Mouse (Mus musculus) kidney, embryonic 15.5 days (tissue): Measurements from ENCODE around the gene Gm21974. TPM values are rescaled to one million over a fixed set of nuclear protein-coding genes. Genes with fewer than 3 reads are reported as not detected.

Experiments used
- ATAC-seq: fragments of 200-750 bp; cut with Nextera tagmentation; replicated peaks from 2 replicates; pipeline ENCODE4 v1.8.0; 2017; ENCODE audit warnings: moderate TSS enrichment; ENCODE audit not compliant: low FRiP score
- H3K27ac ChIP-seq: fragments of 300-500 bp; sonication (generic); 2 replicates; pipeline ENCODE4 v1.5.1; 2015; ENCODE audit warnings: mild to moderate bottlenecking, inconsistent platforms
- H3K27me3 ChIP-seq: fragments of 300-500 bp; sonication (generic); 2 replicates; pipeline ENCODE4 v1.6.1; 2015; ENCODE audit warnings: inconsistent platforms
- H3K36me3 ChIP-seq: fragments of 300-500 bp; sonication (generic); 2 replicates; pipeline ENCODE4 v1.6.1; 2015; ENCODE audit warnings: inconsistent platforms
- H3K4me1 ChIP-seq: fragments of 300-500 bp; sonication (generic); 2 replicates; pipeline ENCODE4 v1.6.1; 2015; ENCODE audit warnings: inconsistent platforms
- H3K4me2 ChIP-seq: fragments of 300-500 bp; sonication (generic); 2 replicates; pipeline ENCODE4 v1.6.1; 2015; ENCODE audit warnings: moderate library complexity, mild to moderate bottlenecking, inconsistent platforms
- H3K4me3 ChIP-seq: fragments of 300-500 bp; sonication (generic); replicated peaks from 2 replicates; pipeline ENCODE4 v1.5.1; 2015; ENCODE audit warnings: mild to moderate bottlenecking, inconsistent platforms
- H3K9ac ChIP-seq: fragments of 300-500 bp; sonication (generic); 2 replicates; pipeline ENCODE4 v1.6.1; 2015; ENCODE audit warnings: mild to moderate bottlenecking, inconsistent platforms
- H3K9me3 ChIP-seq: fragments of 300-500 bp; sonication (generic); replicated peaks from 2 replicates; pipeline ENCODE4 v1.6.1; 2016; ENCODE audit warnings: inconsistent platforms
- WGBS: fragments of 180-500 bp; shearing (Covaris S2); methylation state at CpG from one replicate; pipeline ENCODE4 v1.1.7; 2015; ENCODE audit warnings: mixed read lengths; 5-methylcytosine and 5-hydroxymethylcytosine counted together
- polyA plus RNA-seq: library from polyadenylated mRNA; unstranded; fragments of >200 nt; fragmentation: Nextera tagmentation; extraction: Ambion mirVana; gene quantifications from 2 replicates; pipeline ENCODE4 v1.2.1, GENCODE M21; 2015

The Gm21974 gene
- polyA plus RNA-seq, 1 experiment from 2014 or later = not detected

DNA sequence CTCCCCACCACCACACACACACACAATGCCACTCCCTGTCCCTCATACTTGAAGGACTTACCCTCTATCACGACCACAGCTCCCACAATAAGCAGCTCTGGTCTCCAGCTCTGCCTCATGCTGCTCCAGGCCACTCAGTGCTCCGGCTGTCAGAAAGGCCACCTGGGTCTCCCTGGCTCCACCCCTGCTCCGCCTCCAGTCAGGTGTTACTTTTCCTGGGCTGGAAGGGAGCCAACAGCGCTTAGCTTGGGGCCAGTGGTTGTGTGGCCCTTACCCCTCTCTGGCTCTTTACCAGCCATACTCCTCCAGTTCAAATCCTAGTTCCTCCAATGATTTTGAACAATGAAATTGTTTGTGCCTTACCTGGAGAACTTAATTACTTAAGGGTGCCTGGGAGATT lies 4.5 kb downstream of the Gm21974 start, which contains the start of gene Prss53:
Prss53 (minus strand) TSS at position 173 of the 400 bp plus-strand sequence.
- H3K36me3 ChIP-seq = peaks cover 61% of the 10 kb centered on the region
- ATAC-seq = no peak
- no peak within 1 kb of the TSS for H3K4me2 ChIP-seq
- 32% methylated on average over 4 of the region's 4 CpGs for WGBS
- no peak within 1 kb of the TSS for H3K4me3 ChIP-seq
- no peak within 1 kb of the TSS for H3K27ac ChIP-seq
- no peaks in the 10 kb centered on the region for H3K9me3 ChIP-seq
- H3K4me1 ChIP-seq = peaks cover 10% of the 10 kb centered on the region
- no peaks in the 10 kb centered on the region for H3K27me3 ChIP-seq
- H3K9ac ChIP-seq = 0 out of 2 replicates have a peak within 1 kb of the TSS, but pooled peaks have one; percentile 29

DNA sequence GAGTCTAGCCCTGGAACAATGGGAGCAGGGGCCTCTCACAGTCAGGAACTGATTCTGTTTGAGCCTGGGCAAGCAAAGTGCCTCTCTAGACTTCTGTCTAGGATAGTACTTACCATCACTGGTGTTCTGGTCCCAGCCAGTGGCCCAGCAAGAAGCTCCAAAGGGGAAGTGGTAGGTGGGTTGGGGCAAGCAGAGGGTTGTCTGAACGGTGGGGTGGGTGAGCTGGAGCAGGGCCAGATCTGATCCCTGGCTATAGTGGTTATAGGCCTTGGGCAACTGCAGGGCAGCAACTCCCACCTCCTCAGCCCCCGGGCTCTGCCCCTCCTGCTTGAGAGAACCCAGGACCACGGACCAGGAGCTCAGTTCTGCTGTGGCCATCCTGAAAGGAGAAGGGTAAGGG lies 6.4 kb downstream of the Gm21974 start:
- Histone ChIP-seq H3K9ac (no peak overlapping the region), H3K4me1 (peaks cover 10% of the 10 kb centered on the region), H3K27ac (no peak overlapping the region), H3K4me3 (no peak overlapping the region), H3K27me3 (no peaks in the 10 kb centered on the region), H3K4me2 (no peak overlapping the region), H3K36me3 (peaks cover 81% of the 10 kb centered on the region), H3K9me3 (no peaks in the 10 kb centered on the region)
- ATAC-seq = no peak
- 54% methylated on average over 3 of the region's 3 CpGs for WGBS

DNA sequence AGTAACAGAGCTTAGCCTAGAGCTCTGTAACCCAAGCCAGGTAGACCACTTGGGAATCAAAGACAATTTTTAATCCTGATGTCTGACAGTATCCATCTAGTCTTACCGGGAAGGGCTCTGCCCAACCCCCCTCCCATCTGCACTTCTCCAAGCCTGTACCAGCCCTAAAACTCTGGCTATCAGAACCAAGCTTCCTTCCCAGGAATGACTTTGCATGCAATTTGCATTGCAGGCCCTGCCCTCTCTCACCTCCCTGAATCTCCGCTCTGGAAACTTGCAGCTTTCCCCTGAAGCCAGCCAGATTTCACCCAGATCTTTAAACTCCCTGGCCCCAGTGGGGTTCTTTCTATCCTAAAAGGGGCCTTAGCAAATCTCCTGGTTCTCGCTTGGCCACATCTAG lies 7.5 kb downstream of the Gm21974 start:
- Histone ChIP-seq H3K4me3 (no peak overlapping the region), H3K4me2 (no peak overlapping the region), H3K27me3 (no peaks in the 10 kb centered on the region), H3K9me3 (no peaks in the 10 kb centered on the region), H3K27ac (no peak overlapping the region), H3K4me1 (peaks cover 18% of the 10 kb centered on the region), H3K9ac (no peak overlapping the region), H3K36me3 (peaks cover 82% of the 10 kb centered on the region)
- no peak for ATAC-seq
- 80% methylated on average over 3 of the region's 3 CpGs for WGBS

DNA sequence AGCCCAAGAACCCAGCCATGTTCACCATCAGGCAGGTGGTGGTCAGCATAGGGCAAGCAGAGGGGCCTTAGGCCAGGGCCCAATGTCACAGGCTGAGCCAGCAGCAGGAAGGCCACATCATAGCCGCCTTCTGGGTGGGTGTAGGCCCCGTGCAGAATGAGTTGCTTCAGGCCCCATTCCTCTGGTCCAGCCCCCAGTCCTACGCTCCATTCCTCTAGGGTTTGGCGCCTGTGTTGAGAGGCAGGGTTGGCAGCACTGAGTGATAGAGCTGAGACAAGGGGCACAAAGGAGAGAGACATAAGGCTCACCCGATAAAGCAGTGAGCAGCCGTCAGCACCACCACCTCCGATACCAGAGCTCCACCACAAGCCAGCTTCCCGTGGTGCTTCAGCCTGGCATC lies 8.1 kb downstream of the Gm21974 start:
- Histone ChIP-seq H3K9me3 (no peaks in the 10 kb centered on the region), H3K4me2 (no peak overlapping the region), H3K9ac (no peak overlapping the region), H3K4me1 (peaks cover 20% of the 10 kb centered on the region), H3K27ac (no peak overlapping the region), H3K27me3 (no peaks in the 10 kb centered on the region), H3K4me3 (no peak overlapping the region), H3K36me3 (peaks cover 82% of the 10 kb centered on the region)
- 86% methylated on average over 8 of the region's 8 CpGs for WGBS
- no peak for ATAC-seq

DNA sequence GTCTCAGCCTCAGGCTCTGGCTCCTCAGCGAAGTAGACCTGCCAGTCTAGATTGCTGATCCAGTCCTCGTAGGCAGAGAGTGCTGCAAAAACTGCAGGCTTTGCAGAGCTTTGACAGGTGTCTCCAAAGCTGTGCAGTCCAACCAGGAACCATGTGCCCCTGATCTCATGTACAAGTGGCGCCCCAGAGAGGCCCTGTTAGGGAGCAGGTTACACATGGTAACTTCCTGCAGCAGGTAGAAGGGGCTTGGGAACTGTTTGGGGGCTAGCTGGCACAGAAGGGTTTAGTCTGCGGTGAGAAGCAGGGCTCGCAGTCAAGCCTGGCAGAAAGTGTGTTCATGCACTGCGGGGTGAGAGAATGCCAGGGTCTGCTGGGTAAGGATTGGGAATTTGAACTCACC lies 8.7 kb downstream of the Gm21974 start:
- H3K36me3 ChIP-seq = peaks cover 82% of the 10 kb centered on the region
- H3K4me3 ChIP-seq = no peak overlapping the region
- ATAC-seq = no peak
- no peaks in the 10 kb centered on the region for H3K9me3 ChIP-seq
- WGBS = 84% methylated on average over 6 of the region's 6 CpGs
- peaks cover 20% of the 10 kb centered on the region for H3K4me1 ChIP-seq
- no peak overlapping the region for H3K4me2 ChIP-seq
- no peak overlapping the region for H3K9ac ChIP-seq
- no peak overlapping the region for H3K27ac ChIP-seq
- no peaks in the 10 kb centered on the region for H3K27me3 ChIP-seq

DNA sequence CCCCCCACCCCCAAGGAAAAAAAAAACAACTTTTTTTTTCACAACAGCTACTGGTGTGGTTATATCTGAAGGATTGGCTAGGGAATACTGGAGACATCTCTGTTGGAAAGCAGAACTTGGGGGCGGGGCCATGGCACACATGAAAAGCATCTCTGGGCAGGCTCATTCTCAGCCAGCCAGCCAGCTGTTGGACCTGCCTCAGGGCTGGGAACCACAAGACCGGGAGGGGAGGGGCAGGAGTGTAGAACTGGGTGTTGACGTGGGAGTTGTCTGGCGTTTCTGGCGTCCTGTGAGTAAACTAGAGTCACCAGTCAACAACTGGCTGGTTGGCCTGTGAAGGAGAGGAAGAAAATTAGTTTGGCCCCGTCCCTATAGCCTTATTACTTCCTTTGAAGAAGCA lies 9.3 kb downstream of the Gm21974 start:
- Histone ChIP-seq H3K27me3 (no peaks in the 10 kb centered on the region), H3K27ac (no peak overlapping the region), H3K9ac (no peak overlapping the region), H3K4me1 (peaks cover 20% of the 10 kb centered on the region), H3K4me3 (no peak overlapping the region), H3K4me2 (no peak overlapping the region), H3K9me3 (no peaks in the 10 kb centered on the region), H3K36me3 (peaks cover 87% of the 10 kb centered on the region)
- 56% methylated on average over 6 of the region's 6 CpGs for WGBS
- ATAC-seq = no peak

DNA sequence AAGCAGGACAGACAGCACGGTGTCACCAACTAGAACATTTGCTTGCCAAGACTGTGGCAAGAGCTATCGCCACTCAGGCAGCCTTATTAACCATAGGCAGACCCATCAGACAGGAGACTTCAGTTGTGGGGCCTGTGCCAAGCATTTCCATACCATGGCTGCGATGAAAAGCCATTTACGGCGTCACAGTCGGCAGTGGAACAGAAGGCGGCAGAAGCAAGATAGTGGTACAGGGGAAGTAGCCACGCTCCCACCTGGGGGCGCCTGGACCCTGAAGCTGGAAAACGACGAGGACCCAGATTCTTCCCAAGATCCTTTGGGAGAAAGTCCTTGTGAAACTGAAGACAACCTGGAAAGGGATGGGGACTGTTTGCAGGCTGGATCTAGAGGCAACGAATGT lies 14.8 kb downstream of the Gm21974 start:
- peaks cover 78% of the 10 kb centered on the region for H3K36me3 ChIP-seq
- H3K27me3 ChIP-seq = no peaks in the 10 kb centered on the region
- H3K9ac ChIP-seq = no peak overlapping the region
- no peak for ATAC-seq
- no peak overlapping the region for H3K4me2 ChIP-seq
- H3K4me1 ChIP-seq = peaks cover 30% of the 10 kb centered on the region
- H3K4me3 ChIP-seq = no peak overlapping the region
- H3K27ac ChIP-seq = no peak overlapping the region
- H3K9me3 ChIP-seq = no peaks in the 10 kb centered on the region
- WGBS = 85% methylated on average over 12 of the region's 12 CpGs

DNA sequence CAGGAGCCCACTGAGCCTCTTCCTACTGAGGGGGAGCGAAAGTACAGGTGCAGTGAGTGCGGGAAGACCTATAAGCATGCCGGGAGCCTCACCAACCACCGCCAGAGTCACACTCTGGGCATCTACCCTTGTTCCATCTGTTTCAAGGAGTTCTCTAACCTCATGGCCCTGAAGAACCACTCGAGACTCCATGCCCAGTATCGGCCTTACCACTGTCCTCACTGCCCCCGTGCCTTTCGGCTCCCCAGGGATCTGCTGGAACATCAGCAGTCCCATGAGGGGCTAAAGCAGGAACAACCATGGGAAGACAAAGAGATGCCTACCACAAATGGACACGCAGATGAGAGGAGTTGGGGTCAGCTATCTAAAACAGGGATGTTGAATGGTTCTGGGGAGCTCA lies 16.0 kb downstream of the Gm21974 start:
- no peaks in the 10 kb centered on the region for H3K9me3 ChIP-seq
- no peak overlapping the region for H3K9ac ChIP-seq
- no peaks in the 10 kb centered on the region for H3K27me3 ChIP-seq
- H3K36me3 ChIP-seq = peaks cover 67% of the 10 kb centered on the region
- no peak overlapping the region for H3K4me2 ChIP-seq
- ATAC-seq = no peak
- H3K27ac ChIP-seq = no peak overlapping the region
- no peak overlapping the region for H3K4me3 ChIP-seq
- peaks cover 30% of the 10 kb centered on the region for H3K4me1 ChIP-seq
- 96% methylated on average over 9 of the region's 9 CpGs for WGBS

DNA sequence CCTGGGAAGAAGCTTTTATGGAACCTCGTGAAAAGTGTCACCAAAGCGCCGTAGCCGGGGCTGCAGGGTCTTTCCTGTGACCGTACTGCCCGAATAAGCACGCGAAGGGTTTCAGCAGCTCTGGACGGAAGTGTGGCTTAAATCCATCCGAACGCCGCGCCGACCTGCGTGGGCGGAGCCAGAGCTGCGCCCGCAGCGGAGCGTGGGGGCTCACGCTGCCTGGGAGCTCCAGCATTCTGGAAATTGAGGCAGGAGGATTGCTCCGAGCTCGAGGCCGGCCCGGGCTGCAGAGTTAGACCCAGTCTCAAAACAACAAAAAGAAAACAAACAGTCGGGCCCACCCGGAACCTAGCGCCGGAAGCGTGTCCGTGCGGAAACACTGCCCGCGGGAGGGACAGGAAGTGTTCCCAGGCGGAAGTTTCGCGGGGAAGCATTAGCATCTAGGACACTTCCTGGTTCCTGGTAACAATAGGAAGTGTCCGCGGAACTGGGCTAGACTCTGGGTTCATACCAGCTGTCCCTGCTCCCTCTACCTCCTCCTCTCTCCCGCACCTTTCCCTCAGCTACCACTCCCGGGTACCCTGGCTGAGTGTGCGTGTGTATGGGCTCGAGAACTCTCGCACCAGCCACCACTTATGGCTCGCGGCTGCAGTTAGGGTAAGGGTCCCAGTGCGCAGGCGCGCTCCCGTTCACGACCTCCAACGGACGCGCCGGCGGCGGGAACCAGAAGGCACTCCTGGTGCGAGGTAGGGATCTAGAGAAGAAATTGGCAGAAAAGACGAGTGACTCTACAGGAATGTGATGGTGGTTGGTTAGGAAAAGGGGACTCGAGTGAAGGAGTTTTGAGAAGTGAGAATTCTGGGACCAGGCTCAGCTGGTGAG lies 18.5 kb downstream of the Gm21974 start, which contains the start of gene Zfp668:
Zfp668 (minus strand) TSS at position 362 of the 882 bp plus-strand sequence.
- Histone ChIP-seq H3K36me3 (peaks cover 55% of the 10 kb centered on the region), H3K4me3 (peak within 1 kb of the TSS; percentile 98), H3K27ac (peak within 1 kb of the TSS; percentile 100), H3K27me3 (no peaks in the 10 kb centered on the region), H3K9ac (peak within 1 kb of the TSS; percentile 100), H3K9me3 (no peaks in the 10 kb centered on the region), H3K4me2 (peak within 1 kb of the TSS; percentile 82), H3K4me1 (peaks cover 29% of the 10 kb centered on the region)
- peak; percentile 62 for ATAC-seq
- WGBS = under 1% methylated on average over 60 of the region's 60 CpGs

DNA sequence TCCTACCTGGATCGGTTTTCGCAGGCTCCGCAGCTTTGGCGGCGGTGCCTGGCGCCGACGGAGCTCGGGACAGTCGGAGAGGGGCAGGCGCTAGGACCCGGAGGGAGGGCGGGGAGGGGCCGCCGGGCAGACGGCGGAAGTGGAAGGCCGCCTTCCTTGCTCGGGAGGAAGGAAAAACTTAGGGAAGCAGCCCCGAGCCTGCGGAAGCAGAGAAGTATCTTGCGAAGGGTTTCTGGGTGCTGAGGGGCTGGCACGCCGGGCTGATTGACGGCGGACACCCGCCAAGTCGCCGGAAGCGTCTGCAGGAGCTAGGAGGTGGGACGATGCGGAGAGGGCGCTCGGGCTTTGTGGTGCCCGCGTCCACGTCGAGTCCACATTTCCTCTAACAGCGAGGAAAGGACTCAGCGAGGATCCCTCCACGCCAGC lies 19.2 kb downstream of the Gm21974 start, which contains the start of gene Zfp646:
Zfp646 (plus strand) TSS at position 181 of the 426 bp plus-strand sequence.
- Histone ChIP-seq H3K4me1 (peaks cover 29% of the 10 kb centered on the region), H3K27me3 (no peaks in the 10 kb centered on the region), H3K36me3 (peaks cover 55% of the 10 kb centered on the region), H3K9me3 (no peaks in the 10 kb centered on the region), H3K4me3 (peak within 1 kb of the TSS; percentile 98), H3K27ac (peak within 1 kb of the TSS; percentile 100), H3K4me2 (peak within 1 kb of the TSS; percentile 82), H3K9ac (peak within 1 kb of the TSS; percentile 100)
- WGBS = under 1% methylated on average over 41 of the region's 41 CpGs
- peak; percentile 91 for ATAC-seq

DNA sequence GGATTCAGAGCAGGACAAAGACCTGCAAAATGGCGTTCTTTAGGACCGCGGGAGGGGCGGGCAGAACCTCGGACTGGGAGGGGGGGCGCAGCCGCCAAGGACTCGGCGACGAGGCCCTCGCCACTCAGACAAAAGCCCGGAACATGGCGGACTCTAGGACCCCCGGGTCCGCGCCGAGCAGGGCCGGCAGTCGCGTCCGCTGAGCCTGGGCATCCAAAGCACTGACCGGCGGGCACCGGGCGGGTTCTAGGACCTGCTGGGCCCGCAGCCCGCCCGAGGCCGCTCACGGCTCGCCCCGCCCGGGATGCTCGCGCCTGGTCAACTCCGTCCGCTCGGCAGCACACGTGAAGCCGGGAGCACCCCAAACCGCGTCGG lies 19.6 kb downstream of the Gm21974 start:
- H3K4me3 ChIP-seq = peak overlapping the region; percentile 98
- no peaks in the 10 kb centered on the region for H3K9me3 ChIP-seq
- H3K9ac ChIP-seq = peak overlapping the region; percentile 100
- H3K4me2 ChIP-seq = peak overlapping the region; percentile 82
- H3K27ac ChIP-seq = peak overlapping the region; percentile 100
- 0% methylated on average over 41 of the region's 43 CpGs for WGBS
- peak; percentile 95 for ATAC-seq
- no peaks in the 10 kb centered on the region for H3K27me3 ChIP-seq
- H3K4me1 ChIP-seq = peaks cover 29% of the 10 kb centered on the region
- peaks cover 54% of the 10 kb centered on the region for H3K36me3 ChIP-seq

DNA sequence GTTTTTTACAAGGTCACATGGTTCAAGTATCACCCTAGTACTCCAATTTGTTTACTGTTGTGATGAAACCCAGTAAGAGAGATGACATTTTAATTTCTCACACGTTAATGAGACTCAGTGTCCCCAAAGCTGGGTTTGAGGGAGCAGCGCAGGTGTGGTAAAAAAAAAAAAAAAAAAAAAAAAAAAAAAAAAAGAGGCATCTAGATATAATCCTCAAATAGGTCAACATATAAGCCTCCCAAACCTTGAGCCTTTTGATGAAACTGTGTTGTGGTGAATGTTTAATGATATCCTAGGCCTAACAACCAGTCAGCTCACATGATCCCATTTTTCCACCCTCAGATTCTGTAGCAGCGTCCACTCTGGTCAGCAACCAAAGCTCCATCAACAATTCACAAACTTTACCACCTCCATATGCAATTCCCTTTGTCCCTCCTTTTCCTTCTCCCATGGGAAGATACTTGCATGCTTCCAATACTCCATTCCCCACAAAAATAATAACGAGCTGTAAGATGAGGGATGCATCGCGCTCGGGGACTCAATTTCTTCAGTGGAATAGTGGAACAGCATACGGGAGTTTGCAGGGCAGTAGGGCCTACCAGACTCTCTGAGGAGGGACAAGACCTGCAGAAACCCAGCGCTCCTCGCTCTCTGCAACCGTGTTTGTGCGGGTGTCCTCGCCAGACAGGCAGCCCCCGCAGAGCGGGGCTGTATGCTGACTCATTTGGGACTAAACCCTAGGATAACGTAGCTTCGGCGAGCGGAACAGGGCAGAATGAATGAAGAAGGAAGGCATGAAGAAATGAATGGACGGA lies 20.2 kb downstream of the Gm21974 start:
- peak; percentile 48 for ATAC-seq
- H3K27me3 ChIP-seq = no peaks in the 10 kb centered on the region
- peak overlapping the region; percentile 82 for H3K4me2 ChIP-seq
- 3% methylated on average over 20 of the region's 20 CpGs for WGBS
- H3K27ac ChIP-seq = peak overlapping the region; percentile 100
- peak overlapping the region; percentile 100 for H3K9ac ChIP-seq
- no peaks in the 10 kb centered on the region for H3K9me3 ChIP-seq
- H3K4me1 ChIP-seq = peaks cover 29% of the 10 kb centered on the region
- peaks cover 50% of the 10 kb centered on the region for H3K36me3 ChIP-seq
- H3K4me3 ChIP-seq = peak overlapping the region; percentile 98
